Mouse (Mus musculus) MEL (cell line): Measurements from ENCODE around the gene Tex26. TPM values are rescaled to one million over a fixed set of nuclear protein-coding genes. Genes with fewer than 3 reads are reported as not detected.

Experiments
- DNase-seq: peaks from one replicate; pipeline ENCODE4 v3.0.0; 2011; ENCODE audit warnings: low read depth, low spot score
- H3K27ac ChIP-seq: 2 replicates; pipeline ENCODE4 v1.5.1; 2012; ENCODE audit warnings: low read depth, mild to moderate bottlenecking, control low read depth, low read length, moderate library complexity; ENCODE audit not compliant: control insufficient read depth
- H3K27me3 ChIP-seq, 2 experiments: fragments of 150-350 bp in 1 of 2; sonication (generic) in 1 of 2; 2 replicates each; pipeline ENCODE4 v1.6.1; 2012; ENCODE audit warnings: low read length in 2 of 2, mild to moderate bottlenecking in 2 of 2, improper control_type of control experiment in 1 of 2, moderate library complexity in 1 of 2; ENCODE audit not compliant: insufficient read depth in 2 of 2, control insufficient read depth in 1 of 2
- H3K36me3 ChIP-seq, 2 experiments: 2 replicates each; pipeline ENCODE4 v1.6.1; 2012 to 2014; ENCODE audit warnings: low read length in 2 of 2, improper control_type of control experiment in 1 of 2, inconsistent platforms in 1 of 2, mild to moderate bottlenecking in 1 of 2; ENCODE audit not compliant: insufficient read depth in 2 of 2, control insufficient read depth in 1 of 2
- H3K4me1 ChIP-seq, 2 experiments: fragments of 150-350 bp in 1 of 2; sonication (generic) in 1 of 2; 2 replicates each; pipeline ENCODE4 v1.6.1; 2012; ENCODE audit warnings: low read length in 2 of 2, improper control_type of control experiment in 1 of 2, mild to moderate bottlenecking in 1 of 2; ENCODE audit not compliant: insufficient read depth in 2 of 2, control insufficient read depth in 1 of 2
- H3K4me3 ChIP-seq, 2 experiments: fragments of 150-350 bp in 1 of 2; sonication (generic) in 1 of 2; 2 replicates each; pipeline ENCODE4 v1.5.1; 2012; ENCODE audit warnings: low read depth in 2 of 2, low read length in 2 of 2, mild to moderate bottlenecking in 2 of 2, moderate library complexity in 2 of 2, control low read depth in 1 of 2, improper control_type of control experiment in 1 of 2; ENCODE audit not compliant: control insufficient read depth in 1 of 2, insufficient read depth in 1 of 2
- H3K79me2 ChIP-seq: 2 replicates; pipeline ENCODE4 v1.6.1; 2012; ENCODE audit warnings: mild to moderate bottlenecking, low read length, moderate library complexity; ENCODE audit not compliant: control insufficient read depth, poor library complexity, insufficient read depth
- H3K9ac ChIP-seq: 2 replicates; pipeline ENCODE4 v1.6.1; 2012; ENCODE audit warnings: low read depth, mild to moderate bottlenecking, control low read depth, low read length, moderate library complexity; ENCODE audit not compliant: control insufficient read depth, poor library complexity, severe bottlenecking
- H3K9me3 ChIP-seq: fragments of 150-350 bp; sonication (generic); replicated peaks from 2 replicates; pipeline ENCODE4 v1.6.1; 2012; ENCODE audit warnings: mild to moderate bottlenecking, low read length, improper control_type of control experiment, moderate library complexity; ENCODE audit not compliant: insufficient read depth
- E2F4 ChIP-seq: IDR thresholded peaks from 2 replicates; pipeline ENCODE4 v1.6.1; 2011; ENCODE audit warnings: low read depth, low read length, improper control_type of control experiment, borderline replicate concordance
- JUND ChIP-seq: IDR thresholded peaks from 2 replicates; pipeline ENCODE4 v1.6.1; 2011; ENCODE audit warnings: low read depth, mild to moderate bottlenecking, improper control_type of control experiment, low read length
- KAT2A ChIP-seq: conservative IDR thresholded peaks from 2 replicates; pipeline ENCODE4 v1.6.1; 2012; ENCODE audit warnings: low read depth, low read length, improper control_type of control experiment, inconsistent platforms
- NELFE ChIP-seq: IDR thresholded peaks from 2 replicates; pipeline ENCODE4 v1.6.1; 2011; ENCODE audit warnings: low read depth, low read length, improper control_type of control experiment
- POLR2A ChIP-seq, 2 experiments: IDR thresholded peaks; 2 replicates each; pipeline ENCODE4 v1.6.1; 2011 to 2012; ENCODE audit warnings: low read length in 2 of 2, mild to moderate bottlenecking in 2 of 2, control low read depth in 1 of 2, improper control_type of control experiment in 1 of 2, low read depth in 1 of 2, moderate library complexity in 1 of 2; ENCODE audit not compliant: control insufficient read depth in 1 of 2, insufficient read depth in 1 of 2, poor library complexity in 1 of 2
- SMC3 ChIP-seq: IDR thresholded peaks from 2 replicates; pipeline ENCODE4 v1.6.1; 2011; ENCODE audit warnings: low read depth, low read length, improper control_type of control experiment
- UBTF ChIP-seq: IDR thresholded peaks from 2 replicates; pipeline ENCODE4 v1.6.1; 2012; ENCODE audit warnings: low read depth, mild to moderate bottlenecking, inconsistent platforms, low read length, improper control_type of control experiment, moderate library complexity, borderline replicate concordance; ENCODE audit not compliant: insufficient read depth
- USF1 ChIP-seq: IDR thresholded peaks from 2 replicates; pipeline ENCODE4 v1.6.1; 2014; ENCODE audit warnings: low read depth, mild to moderate bottlenecking, inconsistent platforms, low read length, improper control_type of control experiment, moderate library complexity
- USF2 ChIP-seq, 2 experiments: IDR thresholded peaks; 2 replicates each; pipeline ENCODE4 v1.6.1; 2011 to 2012; ENCODE audit warnings: improper control_type of control experiment in 2 of 2, low read length in 2 of 2, borderline replicate concordance in 1 of 2, inconsistent platforms in 1 of 2, low read depth in 1 of 2, mild to moderate bottlenecking in 1 of 2; ENCODE audit not compliant: insufficient read depth in 1 of 2
- ZMIZ1 ChIP-seq: IDR thresholded peaks from 2 replicates; pipeline ENCODE4 v1.6.1; 2012; ENCODE audit warnings: low read depth, mild to moderate bottlenecking, inconsistent platforms, low read length, improper control_type of control experiment, moderate library complexity
- polyA plus RNA-seq, 2 experiments: library from polyadenylated mRNA; stranded (reverse) in 1 of 2; unstranded in 1 of 2; fragments of >175 nt in 1 of 2; fragments of >200 nt in 1 of 2; gene quantifications; 2 replicates each; pipeline versions ENCODE4 v1.2.1 to v1.2.4; 2012; ENCODE audit warnings: low replicate concordance in 2 of 2, low read depth in 1 of 2; ENCODE audit not compliant: insufficient read length in 2 of 2, insufficient read depth in 1 of 2, missing spikeins in 1 of 2
- total RNA-seq: library from RNA; depleted of rRNA; stranded (reverse); fragments of 300-350 nt; gene quantifications from 2 replicates; pipeline ENCODE4 v1.2.3, GENCODE M21; 2012

Gene Tex26
- total and polyA plus RNA-seq, 3 experiments = not detected

DNA sequence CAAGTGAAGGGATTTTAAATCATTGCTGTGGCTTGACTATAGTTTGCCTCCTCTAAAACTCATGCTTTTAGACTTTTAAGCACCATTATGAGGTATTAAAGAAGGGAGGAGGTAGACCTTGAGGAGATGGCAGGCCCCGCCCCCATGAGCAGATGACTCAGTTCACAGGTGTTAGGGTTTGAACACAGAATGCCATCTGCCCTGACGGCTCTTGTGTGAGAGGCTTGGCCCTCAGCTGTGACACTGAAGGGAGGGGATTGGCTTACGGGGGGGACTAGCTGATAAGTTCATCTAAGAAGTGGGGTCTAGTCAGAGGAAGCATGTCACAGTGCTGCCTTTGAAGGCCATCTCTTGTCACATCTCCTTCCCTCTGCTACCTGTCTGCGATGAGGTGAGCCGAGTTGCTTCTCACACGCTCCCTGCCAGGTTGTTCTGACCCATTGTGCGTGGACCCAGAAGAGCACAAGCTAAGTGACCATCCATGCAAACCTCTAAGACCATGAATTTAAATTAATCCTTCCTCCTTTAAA, 37.9 kb upstream of the Tex26 start:
- no peaks in the 10 kb centered on the region for H3K9me3 ChIP-seq
- DNase-seq = no peak
- TF ChIP-seq E2F4 = no peak
- no peak for TF ChIP-seq KAT2A
- no peak for TF ChIP-seq NELFE
- TF ChIP-seq JUND = no peak
- no peak for TF ChIP-seq SMC3
- no peak for TF ChIP-seq POLR2A (IDR thresholded peaks at IDR 0.05; ENCODE audit: control insufficient read depth in 1 of 2, insufficient read depth in 1 of 2, low read depth in 1 of 2, low read length in 2 of 2, poor library complexity in 1 of 2)
- no peak for TF ChIP-seq ZMIZ1
- no peak for TF ChIP-seq USF1
- TF ChIP-seq, all 39 proteins: peak for 0
- Histone ChIP-seq H3K9ac (no peak overlapping the region), H3K4me1 (no peaks in the 10 kb centered on the region), H3K27me3 (no peaks in the 10 kb centered on the region), H3K79me2 (no peaks in the 10 kb centered on the region), H3K36me3 (no peaks in the 10 kb centered on the region), H3K27ac (no peak overlapping the region), H3K4me3 (no peak overlapping the region)

- no peaks in the 10 kb centered on the region for H3K27me3 ChIP-seq
- no peak overlapping the region for H3K4me3 ChIP-seq
- no peaks in the 10 kb centered on the region for H3K36me3 ChIP-seq
- no peak for DNase-seq
- no peaks in the 10 kb centered on the region for H3K9me3 ChIP-seq
- H3K4me1 ChIP-seq = no peaks in the 10 kb centered on the region
- no peaks in the 10 kb centered on the region for H3K79me2 ChIP-seq
- no peak overlapping the region for H3K27ac ChIP-seq
- H3K9ac ChIP-seq = no peak overlapping the region
- TF ChIP-seq USF2 (IDR thresholded peaks at IDR 0.05; ENCODE audit: borderline replicate concordance in 1 of 2, insufficient read depth in 1 of 2, low read depth in 1 of 2, low read length in 2 of 2) = no peak
These were observed 37.4 kb upstream of the Tex26 start for GRCm38 (mm10) chr5:149402029-149402428.

DNA sequence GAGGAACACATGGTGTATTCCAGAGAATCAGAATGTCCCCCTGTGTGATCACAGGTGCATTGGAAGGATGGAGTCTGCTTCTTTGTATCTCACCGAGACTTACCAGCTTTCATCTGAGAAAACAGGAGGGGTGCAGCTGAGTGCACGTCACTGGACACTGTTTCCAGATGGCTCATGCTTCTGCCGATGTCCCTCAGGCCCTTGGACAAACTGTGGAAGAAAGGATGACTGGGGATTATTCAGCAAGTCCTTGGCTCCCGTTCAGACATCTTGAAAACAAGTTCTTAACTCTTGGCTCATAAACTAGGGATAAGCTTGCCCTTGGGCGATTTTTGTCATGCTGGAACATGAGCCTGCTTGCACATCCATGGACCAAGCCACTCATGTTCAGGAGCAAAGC, 36.1 kb upstream of the Tex26 start:
- no peak for TF ChIP-seq UBTF
- Histone ChIP-seq H3K36me3 (no peaks in the 10 kb centered on the region), H3K27ac (no peak overlapping the region), H3K9me3 (no peaks in the 10 kb centered on the region), H3K79me2 (no peaks in the 10 kb centered on the region), H3K4me1 (no peaks in the 10 kb centered on the region), H3K9ac (no peak overlapping the region), H3K4me3 (no peak overlapping the region), H3K27me3 (no peaks in the 10 kb centered on the region)
- no peak for DNase-seq
